8 mouse cellular contexts compared by ENCODE assay signal in the genomic region with DNA sequence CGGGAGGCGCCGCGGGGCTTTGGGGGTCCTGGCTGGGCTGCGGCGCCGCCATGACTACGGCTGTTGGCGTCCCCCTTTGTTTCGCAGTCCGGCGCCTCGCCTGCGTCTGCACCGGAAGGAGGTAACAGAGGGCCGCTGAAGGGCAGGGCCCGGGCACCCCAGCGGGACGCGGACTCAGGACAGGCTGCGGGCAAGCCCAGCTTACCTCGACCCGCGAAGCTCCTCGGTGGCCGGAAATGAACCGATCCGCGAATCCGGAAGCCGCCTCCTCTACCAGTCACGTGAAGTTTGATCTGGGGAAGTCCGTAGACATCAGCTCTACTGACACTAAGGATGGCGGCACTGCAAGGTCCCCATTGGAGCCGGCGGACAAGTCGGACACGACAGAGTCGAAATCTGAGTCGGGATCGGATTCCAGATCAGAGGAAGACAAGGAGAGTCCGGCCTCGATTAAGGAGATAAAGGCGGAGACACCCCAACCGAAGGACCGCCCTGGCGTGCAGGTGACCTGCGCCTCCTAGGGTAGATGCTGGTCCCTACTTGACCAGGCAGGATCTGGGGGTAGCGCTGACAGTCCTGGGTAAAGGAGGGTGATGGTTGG. TPM values are rescaled to one million over a fixed set of nuclear protein-coding genes. Genes with fewer than 3 reads are reported as not detected.
DNase-seq lines count a peak whose midpoint lies in the region; ATAC-seq and TF ChIP-seq lines count a peak whose summit lies in the region.

A gene (plus strand): TSS at position 3 of the 601 bp plus-strand sequence.
A gene (minus strand): TSS at position 408 of the 601 bp plus-strand sequence.

- ATAC-seq in cerebellum, adult (ENCODE audit: insufficient number of reproducible peaks, low FRiP score, low TSS enrichment): peak; percentile 89
- peak; percentile 94 for ATAC-seq in forebrain, embryonic 14.5 days
- peak; percentile 91 for ATAC-seq in neutrophil, adult 5-6 weeks (ENCODE audit: extremely low read depth, insufficient number of reproducible peaks, low FRiP score, poor library complexity, severe bottlenecking)

- under 1% methylated on average over 47 of the region's 49 CpGs for WGBS in forebrain, embryonic 14.5 days
- under 1% methylated on average over 49 of the region's 49 CpGs for WGBS in lung, adult 2 months

- H3K4me2 ChIP-seq in forebrain, embryonic 14.5 days (ENCODE audit: low read length): peak within 1 kb of the TSS; percentile 83

- H3K27me3 ChIP-seq in ES-Bruce4 (ENCODE audit: control insufficient read depth, insufficient read depth, low read length, poor library complexity, severe bottlenecking): no peaks in the 10 kb centered on the region
- no peaks in the 10 kb centered on the region for H3K27me3 ChIP-seq in forebrain, embryonic 14.5 days (replicated peaks; ENCODE audit: control insufficient read depth, insufficient read depth, low read length)

- intact Hi-C loops in heart, postnatal 25 days (cut with DNase I): no loop called here

- TF ChIP-seq POLR2A in ES-Bruce4 (IDR thresholded peaks at IDR 0.05; ENCODE audit: insufficient read depth, low read length): peak; percentile 38
- peak; percentile 88 for TF ChIP-seq POLR2A in lung, adult 2 months (IDR thresholded peaks at IDR 0.05; ENCODE audit: borderline replicate concordance, extremely low read depth, low read depth, low read length)

- no peak for TF ChIP-seq EP300 in ES-Bruce4 (IDR thresholded peaks at IDR 0.05; ENCODE audit: insufficient read depth, low read depth, low read length)

- no peaks in the 10 kb centered on the region; the same call in none of the 2 replicates for H3K36me3 ChIP-seq in ES-Bruce4 (ENCODE audit: control insufficient read depth, insufficient read depth, low read length, poor library complexity, severe bottlenecking)
- peaks cover 2% of the 10 kb centered on the region; the same call in 1 of the 2 replicates for H3K36me3 ChIP-seq in forebrain, embryonic 14.5 days (ENCODE audit: control insufficient read depth, insufficient read depth, low read length)

- peak within 1 kb of the TSS; percentile 76 for H3K4me3 ChIP-seq in ES-Bruce4 (ENCODE audit: low read depth, low read length)
- H3K4me3 ChIP-seq in forebrain, embryonic 14.5 days (ENCODE audit: low read depth, low read length): peak within 1 kb of the TSS; percentile 93
- peak within 1 kb of the TSS; percentile 89 for H3K4me3 ChIP-seq in lung, adult 2 months (replicated peaks; ENCODE audit: extremely low read depth, low read depth, low read length)

- TF ChIP-seq CTCF in ES-Bruce4 (IDR thresholded peaks at IDR 0.05; ENCODE audit: low read depth, low read length): peak; percentile 14
- no peak for TF ChIP-seq CTCF in lung, adult 2 months (IDR thresholded peaks at IDR 0.05; ENCODE audit: insufficient read depth, low read length)

- H3K9me3 ChIP-seq in ES-Bruce4 (replicated peaks; ENCODE audit: control insufficient read depth, insufficient read depth, low read length, poor library complexity, severe bottlenecking): peaks cover 7% of the 10 kb centered on the region; the same call in 1 of the 2 replicates
- no peaks in the 10 kb centered on the region for H3K9me3 ChIP-seq in forebrain, embryonic 14.5 days (replicated peaks; ENCODE audit: control insufficient read depth, low read length)

- H3K9ac ChIP-seq in ES-Bruce4 (ENCODE audit: low read depth, poor library complexity, severe bottlenecking): peak within 1 kb of the TSS; percentile 97
- peak within 1 kb of the TSS; percentile 92 for H3K9ac ChIP-seq in forebrain, embryonic 14.5 days (ENCODE audit: low read length)

- H3K27ac ChIP-seq in ES-Bruce4 (ENCODE audit: insufficient read depth, low read length): peak within 1 kb of the TSS; percentile 74
- H3K27ac ChIP-seq in forebrain, embryonic 14.5 days (ENCODE audit: low read depth, low read length): peak within 1 kb of the TSS; percentile 94

- DNase-seq in forebrain, embryonic 14.5 days (ENCODE audit: low spot score): peak; percentile 91
- DNase-seq in heart, postnatal 25 days (ENCODE audit: low spot score): peak; percentile 70
- DNase-seq in layer of hippocampus, adult 18-20 months (ENCODE audit: low spot score in 2 of 2): peak; percentile 77 to 89
- peak; percentile 83 for DNase-seq in lung, adult 2 months
- peak; percentile 73 to 81 for DNase-seq in thymus, adult 18-20 months

- H3K4me1 ChIP-seq in ES-Bruce4 (ENCODE audit: control insufficient read depth, insufficient read depth, low read length): peaks cover 2% of the 10 kb centered on the region
- no peaks in the 10 kb centered on the region for H3K4me1 ChIP-seq in forebrain, embryonic 14.5 days (ENCODE audit: control insufficient read depth, insufficient read depth, low read length)
- H3K4me1 ChIP-seq in lung, adult 2 months (ENCODE audit: control insufficient read depth, insufficient read depth, low read length): peaks cover 6% of the 10 kb centered on the region; the same call in 1 of the 2 replicates

RNA-seq across cellular contexts. Expression of the first gene that starts in this region (rescaled TPM):
- polyA plus RNA-seq in ES-Bruce4 (2011; ENCODE audit: insufficient read depth, insufficient read length, low read depth, missing spikeins): 4.8 and 6.5 TPM in 2 replicates
- 4.8 and 4.9 TPM in 2 replicates for polyA plus RNA-seq in forebrain, embryonic 14.5 days (2014; fragmentation: Nextera tagmentation; extraction: Ambion mirVana)
- total RNA-seq in heart, postnatal 25 days (2021): 1 to 10 TPM in 1 of 2 experiments, under 1 TPM in 1; 0.65 to 1.2 TPM
- 1 to 10 TPM; 5.4 to 6.7 TPM for total RNA-seq in layer of hippocampus, adult 18-20 months (2021)
- polyA plus RNA-seq in lung, adult 2 months (2012; rRNA removed): 0.96 and 1.2 TPM in 2 replicates
- total RNA-seq in neutrophil, adult 5-6 weeks (2017): 18.7 and 37.0 TPM in 2 replicates

RNA-seq across cellular contexts. Expression of the second gene that starts in this region (rescaled TPM):
- 20.1 and 20.5 TPM in 2 replicates for polyA plus RNA-seq in ES-Bruce4 (2011; ENCODE audit: insufficient read depth, insufficient read length, low read depth, missing spikeins)
- 67.2 and 67.3 TPM in 2 replicates for polyA plus RNA-seq in forebrain, embryonic 14.5 days (2014; fragmentation: Nextera tagmentation; extraction: Ambion mirVana)
- total RNA-seq in heart, postnatal 25 days (2021): 10 to 100 TPM; 76.8 to 80.7 TPM
- 10 to 100 TPM; 91.6 to 95.1 TPM for total RNA-seq in layer of hippocampus, adult 18-20 months (2021)
- 157 and 282 TPM in 2 replicates for polyA plus RNA-seq in lung, adult 2 months (2012; rRNA removed)
- 55.2 and 82.9 TPM in 2 replicates for total RNA-seq in neutrophil, adult 5-6 weeks (2017)

Comparison
In these comparisons a context has a peak if more than half of its experiments do, and no peak if none do; other contexts are left out.
1. Peak in every context shown above with its lines: DNase-seq, ATAC-seq, H3K4me3 ChIP-seq and H3K27ac ChIP-seq.